Mouse (Mus musculus) forebrain, embryonic 13.5 days (tissue): Measurements from ENCODE around the gene Kdm5c. TPM values are rescaled to one million over a fixed set of nuclear protein-coding genes. Genes with fewer than 3 reads are reported as not detected.
A peak's percentile ranks its signal among the peaks of the same experiment; 100 is the strongest.

Experiments used
- ATAC-seq: fragments of 200-750 bp; cut with Nextera tagmentation; 2 replicates; pipeline ENCODE4 v1.8.0; 2017
- H3K27ac ChIP-seq: fragments of 300-500 bp; sonication (generic); 2 replicates; pipeline ENCODE4 v1.5.1; 2015; ENCODE audit warnings: inconsistent platforms, mild to moderate bottlenecking, moderate library complexity
- H3K27me3 ChIP-seq: fragments of 300-500 bp; sonication (generic); 2 replicates; pipeline ENCODE4 v1.6.1; 2015; ENCODE audit warnings: mild to moderate bottlenecking, inconsistent platforms
- H3K36me3 ChIP-seq: fragments of 300-500 bp; sonication (generic); 2 replicates; pipeline ENCODE4 v1.6.1; 2015; ENCODE audit warnings: mild to moderate bottlenecking, inconsistent platforms; ENCODE audit not compliant: poor library complexity, severe bottlenecking
- H3K4me1 ChIP-seq: fragments of 300-500 bp; sonication (generic); 2 replicates; pipeline ENCODE4 v1.6.1; 2015; ENCODE audit warnings: inconsistent platforms
- H3K4me2 ChIP-seq: fragments of 300-500 bp; sonication (generic); 2 replicates; pipeline ENCODE4 v1.6.1; 2015; ENCODE audit warnings: inconsistent platforms, mild to moderate bottlenecking, moderate library complexity
- H3K4me3 ChIP-seq: fragments of 300-500 bp; sonication (generic); 2 replicates; pipeline ENCODE4 v1.5.1; 2015; ENCODE audit warnings: mild to moderate bottlenecking, inconsistent platforms
- H3K9ac ChIP-seq: fragments of 300-500 bp; sonication (generic); 2 replicates; pipeline ENCODE4 v1.6.1; 2015; ENCODE audit warnings: mild to moderate bottlenecking, inconsistent platforms
- H3K9me3 ChIP-seq: fragments of 300-500 bp; sonication (generic); replicated peaks from 2 replicates; pipeline ENCODE4 v1.6.1; 2016; ENCODE audit warnings: inconsistent platforms
- WGBS: fragments of 180-500 bp; shearing (Covaris S2); methylation state at CpG from one replicate; pipeline ENCODE4 v1.1.7; 2015; 5-methylcytosine and 5-hydroxymethylcytosine counted together
- polyA plus RNA-seq: library from polyadenylated mRNA; unstranded; fragments of >200 nt; fragmentation: Nextera tagmentation; extraction: Ambion mirVana; gene quantifications from 2 replicates; pipeline ENCODE4 v1.2.1, GENCODE M21; 2015

Kdm5c gene
- polyA plus RNA-seq = 36.1 and 39.6 TPM in 2 replicates

- under 1% methylated on average over 68 of the region's 69 CpGs for WGBS
Measured at GRCm38 (mm10) chrX:152232781-152233763, at the start of gene Kdm5c. Gene Kdm5c, plus strand, starts transcription at chrX:152233020.

GRCm38 (mm10) chrX:152187151-152187550 is 45.7 kb upstream of the Kdm5c start:
- no peaks in the 10 kb centered on the region for H3K9me3 ChIP-seq
- no peaks in the 10 kb centered on the region for H3K4me1 ChIP-seq
- H3K27me3 ChIP-seq = peaks cover 47% of the 10 kb centered on the region
- no peaks in the 10 kb centered on the region for H3K36me3 ChIP-seq
- no peak overlapping the region for H3K9ac ChIP-seq
- no peak overlapping the region for H3K4me2 ChIP-seq
- no peak overlapping the region for H3K27ac ChIP-seq
- H3K4me3 ChIP-seq = no peak overlapping the region
- ATAC-seq = no peak

More at GRCm38 (mm10) chrX:152232781-152233763, at the start of gene Kdm5c:
- no peaks in the 10 kb centered on the region for H3K9me3 ChIP-seq
- H3K4me3 ChIP-seq = peak within 1 kb of the TSS; percentile 89
- ATAC-seq = peak; percentile 99
- H3K4me1 ChIP-seq = peaks cover 20% of the 10 kb centered on the region
- H3K4me2 ChIP-seq = peak within 1 kb of the TSS; percentile 77
- H3K27ac ChIP-seq = peak within 1 kb of the TSS; percentile 44; the same call in 1 of the 2 replicates
- H3K9ac ChIP-seq = peak within 1 kb of the TSS; percentile 88
- H3K27me3 ChIP-seq = peaks cover 4% of the 10 kb centered on the region; the same call in 1 of the 2 replicates
- peaks cover 7% of the 10 kb centered on the region; the same call in 1 of the 2 replicates for H3K36me3 ChIP-seq

- WGBS = 74% methylated on average over 1 of the region's 1 CpGs
- no peaks in the 10 kb centered on the region for H3K4me1 ChIP-seq
- peaks cover 74% of the 10 kb centered on the region for H3K27me3 ChIP-seq
- H3K27ac ChIP-seq = no peak overlapping the region
- H3K9ac ChIP-seq = no peak overlapping the region
- no peaks in the 10 kb centered on the region for H3K9me3 ChIP-seq
- H3K36me3 ChIP-seq = no peaks in the 10 kb centered on the region
- H3K4me3 ChIP-seq = no peak overlapping the region
- ATAC-seq = no peak
- H3K4me2 ChIP-seq = no peak overlapping the region
Measured at GRCm38 (mm10) chrX:152191266-152191665, 41.6 kb upstream of the Kdm5c start.

GRCm38 (mm10) chrX:152197814-152198648 is 34.8 kb upstream of the Kdm5c start:
- Histone ChIP-seq H3K9me3 (no peaks in the 10 kb centered on the region), H3K36me3 (no peaks in the 10 kb centered on the region), H3K4me3 (no peak overlapping the region), H3K27me3 (peaks cover 81% of the 10 kb centered on the region), H3K4me2 (peak overlapping the region; percentile 48), H3K4me1 (peaks cover 26% of the 10 kb centered on the region), H3K27ac (peak overlapping the region; percentile 88), H3K9ac (no peak overlapping the region)
- WGBS = 30% methylated on average over 1 of the region's 1 CpGs
- ATAC-seq = peak; percentile 92

- no peak for ATAC-seq
- Histone ChIP-seq H3K4me3 (no peak overlapping the region), H3K9ac (no peak overlapping the region), H3K4me2 (no peak overlapping the region), H3K36me3 (no peaks in the 10 kb centered on the region), H3K4me1 (peaks cover 26% of the 10 kb centered on the region), H3K27ac (no peak overlapping the region), H3K9me3 (no peaks in the 10 kb centered on the region), H3K27me3 (peaks cover 85% of the 10 kb centered on the region)
- WGBS = 11% methylated on average over 4 of the region's 4 CpGs
Measured at GRCm38 (mm10) chrX:152201737-152202421, 30.9 kb upstream of the Kdm5c start.

GRCm38 (mm10) chrX:152202422-152203103 is 30.3 kb upstream of the Kdm5c start:
- Histone ChIP-seq H3K4me1 (peaks cover 19% of the 10 kb centered on the region; the same call in 1 of the 2 replicates), H3K9me3 (no peaks in the 10 kb centered on the region), H3K27ac (no peak overlapping the region), H3K36me3 (no peaks in the 10 kb centered on the region), H3K4me3 (no peak overlapping the region), H3K4me2 (no peak overlapping the region), H3K27me3 (peaks cover 86% of the 10 kb centered on the region), H3K9ac (no peak overlapping the region)
- WGBS = 35% methylated on average over 8 of the region's 8 CpGs
- ATAC-seq = no peak

- no peak overlapping the region for H3K27ac ChIP-seq
- no peaks in the 10 kb centered on the region for H3K9me3 ChIP-seq
- H3K4me3 ChIP-seq = no peak overlapping the region
- 41% methylated on average over 4 of the region's 4 CpGs for WGBS
- H3K9ac ChIP-seq = no peak overlapping the region
- H3K27me3 ChIP-seq = peaks cover 82% of the 10 kb centered on the region
- H3K4me2 ChIP-seq = no peak overlapping the region
- no peak for ATAC-seq
- peaks cover 14% of the 10 kb centered on the region; the same call in 1 of the 2 replicates for H3K4me1 ChIP-seq
- no peaks in the 10 kb centered on the region for H3K36me3 ChIP-seq
Measured at GRCm38 (mm10) chrX:152203247-152203646, 29.6 kb upstream of the Kdm5c start.

GRCm38 (mm10) chrX:152205486-152205885 is 27.3 kb upstream of the Kdm5c start:
- Histone ChIP-seq H3K4me3 (no peak overlapping the region), H3K27me3 (peaks cover 84% of the 10 kb centered on the region), H3K4me1 (peaks cover 6% of the 10 kb centered on the region; the same call in 1 of the 2 replicates), H3K36me3 (no peaks in the 10 kb centered on the region), H3K9me3 (no peaks in the 10 kb centered on the region), H3K4me2 (no peak overlapping the region), H3K9ac (no peak overlapping the region), H3K27ac (no peak overlapping the region)
- no peak for ATAC-seq
- 92% methylated on average over 1 of the region's 1 CpGs for WGBS

- peaks cover 77% of the 10 kb centered on the region; the same call in 1 of the 2 replicates for H3K27me3 ChIP-seq
- H3K9me3 ChIP-seq = no peaks in the 10 kb centered on the region
- no peaks in the 10 kb centered on the region for H3K36me3 ChIP-seq
- no peaks in the 10 kb centered on the region for H3K4me1 ChIP-seq
- H3K4me2 ChIP-seq = no peak overlapping the region
- no peak overlapping the region for H3K4me3 ChIP-seq
- WGBS = 80% methylated on average over 1 of the region's 1 CpGs
- no peak for ATAC-seq
- H3K27ac ChIP-seq = no peak overlapping the region
- no peak overlapping the region for H3K9ac ChIP-seq
Measured at GRCm38 (mm10) chrX:152214703-152215102, 18.1 kb upstream of the Kdm5c start.

GRCm38 (mm10) chrX:152218529-152218928 is 14.3 kb upstream of the Kdm5c start:
- Histone ChIP-seq H3K4me2 (no peak overlapping the region), H3K4me3 (no peak overlapping the region), H3K4me1 (no peaks in the 10 kb centered on the region), H3K27ac (no peak overlapping the region), H3K9me3 (no peaks in the 10 kb centered on the region), H3K27me3 (peaks cover 82% of the 10 kb centered on the region), H3K9ac (no peak overlapping the region), H3K36me3 (no peaks in the 10 kb centered on the region)
- no peak for ATAC-seq
- WGBS = 93% methylated on average over 2 of the region's 2 CpGs

- Histone ChIP-seq H3K27me3 (peaks cover 87% of the 10 kb centered on the region), H3K9ac (no peak overlapping the region), H3K27ac (no peak overlapping the region), H3K4me2 (no peak overlapping the region), H3K4me1 (no peaks in the 10 kb centered on the region), H3K9me3 (no peaks in the 10 kb centered on the region), H3K36me3 (no peaks in the 10 kb centered on the region), H3K4me3 (no peak overlapping the region)
- 71% methylated on average over 4 of the region's 4 CpGs for WGBS
- ATAC-seq = no peak
Measured at GRCm38 (mm10) chrX:152221721-152222120, 11.1 kb upstream of the Kdm5c start.
